8 mouse cellular contexts compared by ENCODE assay signal in the genomic region with DNA sequence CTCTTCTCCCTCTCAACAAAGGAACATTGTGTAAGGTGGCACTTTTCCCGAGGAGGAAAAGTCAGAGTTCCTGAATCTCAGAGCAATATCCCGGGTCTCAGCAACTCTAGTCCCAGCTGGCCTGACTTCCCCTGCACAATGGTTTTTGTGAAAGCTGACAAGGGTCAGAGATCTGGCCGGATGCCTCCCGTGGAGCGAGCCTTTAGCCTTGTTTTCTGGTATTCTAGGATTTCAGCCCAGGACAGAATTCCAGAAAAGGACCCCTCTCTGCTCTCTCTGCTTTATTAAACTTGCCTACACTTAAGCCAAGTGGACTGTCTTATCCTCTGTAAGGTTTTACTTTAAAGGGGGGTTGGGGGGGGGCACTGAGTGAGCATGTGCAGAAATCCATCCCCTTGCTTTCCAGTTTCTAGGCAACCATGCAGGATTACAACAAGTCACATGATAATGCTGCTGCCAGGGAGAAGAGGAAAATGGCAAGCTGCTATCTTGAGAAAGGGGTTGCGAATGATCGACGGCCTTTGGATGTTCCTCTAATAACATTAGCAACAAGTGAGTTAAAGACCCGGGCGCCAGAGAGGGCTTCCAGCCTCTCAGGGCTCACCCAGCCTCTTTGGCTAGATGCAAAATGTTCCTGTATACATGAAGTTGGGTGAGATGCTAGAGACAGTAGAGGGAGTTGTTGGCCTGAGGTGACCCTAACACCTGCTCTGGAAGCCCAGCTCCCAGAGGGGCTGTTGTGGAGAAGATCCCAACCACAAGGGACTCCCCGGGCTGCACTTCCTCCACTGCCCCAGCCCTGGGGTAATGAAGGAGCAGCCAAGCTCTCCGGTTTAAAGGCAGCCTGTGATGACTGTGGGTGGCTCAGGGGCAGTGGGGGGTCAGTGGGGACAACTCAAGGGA. TPM values are rescaled to one million over a fixed set of nuclear protein-coding genes. Genes with fewer than 3 reads are reported as not detected.
A peak's percentile ranks its signal among the peaks of the same experiment; 100 is the strongest.
DNase-seq lines count a peak whose midpoint lies in the region; ATAC-seq lines count a peak whose summit lies in the region.

No protein-coding gene starts in this region.

- H3K27ac ChIP-seq in heart, embryonic 12.5 days (ENCODE audit: poor library complexity, severe bottlenecking): no peak overlapping the region
- H3K27ac ChIP-seq in limb, embryonic 12.5 days: peak overlapping the region; percentile 74; the same call in 1 of the 2 replicates

- peaks cover 13% of the 10 kb centered on the region; the same call in 1 of the 2 replicates for H3K9me3 ChIP-seq in heart, embryonic 12.5 days (replicated peaks)
- H3K9me3 ChIP-seq in limb, embryonic 12.5 days: peaks cover 6% of the 10 kb centered on the region; the same call in 1 of the 2 replicates

- peaks cover 9% of the 10 kb centered on the region for H3K4me1 ChIP-seq in heart, embryonic 12.5 days (replicated peaks)
- H3K4me1 ChIP-seq in limb, embryonic 12.5 days (replicated peaks): peaks cover 26% of the 10 kb centered on the region

- no peaks in the 10 kb centered on the region for H3K36me3 ChIP-seq in heart, embryonic 12.5 days
- H3K36me3 ChIP-seq in limb, embryonic 12.5 days: no peaks in the 10 kb centered on the region

- H3K4me3 ChIP-seq in heart, embryonic 12.5 days: no peak overlapping the region
- no peak overlapping the region for H3K4me3 ChIP-seq in limb, embryonic 12.5 days (replicated peaks)

- DNase-seq in adrenal gland, adult 2 months: peak; percentile 20
- no peak for DNase-seq in adrenal gland, adult 18-20 months (ENCODE audit: low spot score in 2 of 2)
- DNase-seq in Muller cell, postnatal 12 days (ENCODE audit: inconsistent ontology term): peak; percentile 85
- no peak for DNase-seq in adrenal gland, adult 8-10 months
- no peak for DNase-seq in thymus, postnatal 10 days (ENCODE audit: low spot score in 2 of 2)
- no peak for DNase-seq in frontal cortex, postnatal 36 days (ENCODE audit: low spot score in 2 of 2)

- H3K4me2 ChIP-seq in heart, embryonic 12.5 days: peak overlapping the region; percentile 26; the same call in 1 of the 2 replicates
- H3K4me2 ChIP-seq in limb, embryonic 12.5 days: peak overlapping the region; percentile 10; the same call in 1 of the 2 replicates

- ATAC-seq in heart, embryonic 12.5 days (ENCODE audit: insufficient number of reproducible peaks, low FRiP score): no peak
- ATAC-seq in limb, embryonic 12.5 days (ENCODE audit: insufficient number of reproducible peaks, insufficient read depth, low FRiP score, low TSS enrichment, low read depth): no peak

- no peak overlapping the region for H3K9ac ChIP-seq in heart, embryonic 12.5 days
- no peak overlapping the region for H3K9ac ChIP-seq in limb, embryonic 12.5 days (replicated peaks)

- no peaks in the 10 kb centered on the region for H3K27me3 ChIP-seq in heart, embryonic 12.5 days (replicated peaks)
- no peaks in the 10 kb centered on the region for H3K27me3 ChIP-seq in limb, embryonic 12.5 days

- WGBS in heart, embryonic 12.5 days: 15% methylated on average over 12 of the region's 12 CpGs
- 30% methylated on average over 12 of the region's 12 CpGs for WGBS in limb, embryonic 12.5 days

RNA-seq across cellular contexts. Expression of a gene that starts 2.5 kb away (rescaled TPM):
- total RNA-seq in adrenal gland, adult 2 months (2021): 10 to 100 TPM; 28.6 to 47.1 TPM
- polyA plus RNA-seq in adrenal gland, adult 2 months (2012; rRNA removed): 25.7 and 31.4 TPM in 2 replicates
- 10 to 100 TPM; 36.9 to 56.2 TPM for total RNA-seq in adrenal gland, adult 18-20 months (2021)
- 2.1 and 2.4 TPM in 2 replicates for polyA plus RNA-seq in heart, embryonic 12.5 days (2016; fragmentation: Nextera tagmentation; extraction: Ambion mirVana)
- 19.6 and 20.2 TPM in 2 replicates for polyA plus RNA-seq in limb, embryonic 12.5 days (2016; fragmentation: Nextera tagmentation; extraction: Ambion mirVana)
- 10 to 100 TPM; 42.3 to 93.1 (median 66.6) TPM for total RNA-seq in adrenal gland, adult 8-10 months (2022)

Comparison
In these comparisons a context has a peak if more than half of its experiments do, and no peak if none do; other contexts are left out.
1. DNase-seq: peak in adrenal gland, adult 2 months (single experiment) and Muller cell, postnatal 12 days (single experiment); none in adrenal gland, adult 18-20 months (0 of 2), adrenal gland, adult 8-10 months (single experiment), thymus, postnatal 10 days (0 of 2) and frontal cortex, postnatal 36 days (0 of 2).